Mouse (Mus musculus): ENCODE data around the gene Eppin. TPM values are rescaled to one million over a fixed set of nuclear protein-coding genes. Genes with fewer than 3 reads are reported as not detected.

Gene Eppin
- polyA plus RNA-seq (2017; shearing (Covaris generic)): not detected

DNA sequence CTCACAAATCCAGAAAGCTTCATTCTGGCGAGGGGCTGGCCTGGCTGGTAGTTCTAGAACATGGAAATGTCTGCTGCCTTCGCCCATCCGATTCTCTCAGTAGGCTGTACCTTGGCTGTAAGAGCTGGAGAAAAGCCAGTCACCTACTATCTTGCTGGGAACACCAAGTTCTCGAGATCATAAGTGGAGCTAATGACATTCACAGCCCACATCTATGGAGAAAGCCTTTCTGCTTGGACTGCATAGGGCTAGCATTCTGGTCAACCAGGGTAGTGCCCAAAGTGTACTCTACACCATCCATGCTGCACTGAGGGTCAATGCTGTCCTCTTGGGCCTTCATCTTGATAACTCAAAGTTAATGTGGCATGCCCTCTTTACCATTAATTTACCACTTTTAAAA lies at the start of gene Eppin:
TSS of gene Eppin (minus strand) at position 101 of the 400 bp plus-strand sequence.

DNA sequence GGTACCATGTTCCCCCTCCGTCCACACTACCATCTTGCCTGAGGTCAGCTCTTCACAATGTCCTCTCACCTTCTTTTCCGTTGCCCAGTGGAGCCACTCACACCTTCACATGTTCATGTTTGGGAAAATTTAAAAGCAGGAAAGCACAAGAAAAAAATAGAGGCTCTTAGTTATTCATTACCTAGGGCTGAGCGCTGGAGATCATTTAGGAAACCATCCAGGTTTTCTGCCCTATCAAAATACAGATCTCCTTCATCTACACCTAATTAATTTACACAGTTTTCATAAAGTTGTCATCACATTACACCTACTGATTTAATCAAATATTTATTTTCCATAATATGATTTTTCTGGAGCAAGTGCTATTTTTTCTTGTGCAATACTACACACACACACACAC lies 45.3 kb upstream of the Eppin start, which contains the start of gene Wfdc16:
TSS of gene Wfdc16 (minus strand) at position 101 of the 400 bp plus-strand sequence.

DNA sequence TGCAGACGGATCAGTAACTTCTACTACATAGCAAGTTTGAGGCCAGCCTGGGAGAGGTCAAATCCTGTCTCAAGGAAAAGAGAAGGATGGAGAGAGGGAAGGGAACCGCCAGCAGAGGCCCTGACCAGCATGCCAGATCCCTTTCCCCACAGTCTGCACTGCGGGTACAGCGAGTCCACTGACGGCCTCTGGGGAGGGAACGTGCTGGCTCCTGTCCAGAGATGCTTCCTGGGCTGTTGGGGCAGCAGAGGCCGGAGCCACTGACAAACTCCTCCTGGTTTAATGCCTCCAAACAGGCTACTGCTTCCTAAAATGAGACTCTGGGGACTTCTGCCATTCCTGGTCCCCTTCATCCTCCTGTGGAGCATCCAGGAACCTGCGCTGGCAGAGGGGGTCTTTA lies 20.1 kb upstream of the Eppin start, which contains the start of the genes Wfdc6b and Wfdc8:
TSS of gene Wfdc6b (plus strand) at position 52 of the 400 bp plus-strand sequence.
TSS of gene Wfdc8 (minus strand) at position 156 of the 400 bp plus-strand sequence.

DNA sequence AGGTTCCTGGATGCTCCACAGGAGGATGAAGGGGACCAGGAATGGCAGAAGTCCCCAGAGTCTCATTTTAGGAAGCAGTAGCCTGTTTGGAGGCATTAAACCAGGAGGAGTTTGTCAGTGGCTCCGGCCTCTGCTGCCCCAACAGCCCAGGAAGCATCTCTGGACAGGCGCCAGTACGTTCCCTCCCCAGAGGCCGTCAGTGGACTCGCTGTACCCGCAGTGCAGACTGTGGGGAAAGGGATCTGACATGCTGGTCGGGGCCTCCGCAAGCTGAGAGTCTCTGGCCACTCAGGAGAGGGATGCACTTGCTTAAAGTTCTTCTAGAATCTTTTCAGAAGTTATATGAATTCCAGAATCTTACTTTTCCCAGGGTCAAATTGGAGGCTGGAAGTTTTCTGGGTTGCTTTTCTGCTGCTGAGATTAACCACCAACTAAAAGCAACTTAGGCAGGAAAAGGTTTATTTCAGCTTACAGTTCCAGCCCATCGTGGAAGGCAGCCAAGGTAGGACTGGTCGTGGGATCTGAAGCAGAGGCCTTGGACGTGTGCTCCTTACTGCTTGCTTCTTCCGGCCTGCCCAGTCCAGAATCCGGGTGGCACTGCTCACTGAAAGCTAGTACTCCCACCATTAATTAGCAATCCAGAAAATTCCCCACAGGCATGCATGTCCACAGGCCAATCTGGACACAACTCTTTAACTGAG lies 8.2 kb downstream of the Eppin start, which contains the start of gene Wfdc6a:
TSS of gene Wfdc6a (minus strand) at position 423 of the 701 bp plus-strand sequence.

DNA sequence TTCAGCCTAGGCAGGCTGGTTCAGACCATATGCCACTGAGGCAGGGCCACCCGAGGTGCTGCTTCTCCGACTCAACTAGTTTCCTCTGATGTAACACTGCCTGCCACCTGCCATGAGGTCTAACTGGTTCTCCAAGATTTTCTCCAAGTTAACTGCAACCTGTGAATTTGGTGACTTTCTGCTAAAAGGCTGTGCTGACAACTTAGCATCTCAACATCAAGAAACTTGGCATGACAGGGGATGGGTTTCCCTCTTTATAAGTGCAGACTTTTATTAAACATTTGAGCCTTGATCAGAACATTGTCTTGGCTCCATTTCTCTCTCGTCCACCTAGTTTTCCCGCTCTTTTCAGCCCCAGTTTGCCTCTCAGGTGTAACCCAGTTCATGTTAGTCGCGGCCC lies 20.0 kb downstream of the Eppin start, which contains the start of gene Spint3:
TSS of gene Spint3 (minus strand) at position 101 of the 400 bp plus-strand sequence.

DNA sequence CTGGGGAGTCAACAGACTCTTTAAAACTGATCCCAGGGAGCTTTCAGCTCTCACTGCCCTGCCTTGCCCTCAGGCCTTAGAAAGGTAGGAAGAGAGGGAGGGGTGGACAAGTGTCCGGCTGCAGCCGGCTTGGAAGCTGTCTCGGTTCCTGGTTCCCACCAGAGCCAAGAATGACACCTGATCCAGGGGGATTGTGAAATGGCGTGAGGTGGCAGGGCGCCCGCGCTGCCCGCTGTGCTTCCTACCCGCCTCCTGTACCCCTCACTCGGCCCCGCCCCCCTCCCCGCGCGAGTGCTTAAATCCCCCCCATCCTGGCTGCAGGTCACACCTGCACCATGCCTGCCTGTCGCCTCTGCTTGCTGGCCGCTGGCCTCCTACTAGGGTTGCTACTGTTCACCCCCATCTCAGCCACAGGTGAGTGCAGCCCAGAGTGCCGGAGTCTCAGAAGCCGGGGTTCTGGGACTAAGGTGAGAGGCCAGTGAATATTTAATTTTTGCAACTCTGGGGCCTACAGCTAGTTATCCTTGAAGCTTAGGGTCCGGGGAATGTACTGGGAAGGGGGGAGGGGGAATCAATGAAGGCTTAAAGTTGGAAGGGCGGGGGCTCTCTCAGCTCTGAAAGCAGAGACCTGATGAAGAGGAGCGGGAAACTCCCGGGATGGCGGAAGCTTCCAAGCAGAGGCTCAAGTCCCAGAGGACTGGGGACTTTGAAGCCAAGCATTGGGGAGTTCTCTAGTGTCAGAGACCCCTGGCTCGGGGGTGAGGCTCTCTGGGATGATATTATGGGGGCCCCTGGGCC lies 30.8 kb downstream of the Eppin start, which contains the start of gene Wfdc2:
TSS of gene Wfdc2 (plus strand) at position 23 of the 798 bp plus-strand sequence.

Other genes with a start within 250 kb of the Eppin start
- 4.8 TPM for gene Slpi, start 204.5 kb downstream of the Eppin start, polyA plus RNA-seq (2017; shearing (Covaris generic))
- not detected for gene Rbpjl, start 190.5 kb downstream of the Eppin start, polyA plus RNA-seq (2017; shearing (Covaris generic))
- gene Matn4, start 188.4 kb downstream of the Eppin start, polyA plus RNA-seq (2017; shearing (Covaris generic)): not detected
- 17.7 TPM for gene Sdc4, start 149.7 kb downstream of the Eppin start, polyA plus RNA-seq (2017; shearing (Covaris generic))
- 97.5 TPM for gene Sys1, start 136.6 kb downstream of the Eppin start, polyA plus RNA-seq (2017; shearing (Covaris generic))
- gene Gm20458, start 132.6 kb downstream of the Eppin start, polyA plus RNA-seq (2017; shearing (Covaris generic)): 14.2 TPM
- gene Trp53tg5, start 119.9 kb downstream of the Eppin start, polyA plus RNA-seq (2017; shearing (Covaris generic)): 0.25 TPM
- gene Dbndd2, start 107.5 kb downstream of the Eppin start, polyA plus RNA-seq (2017; shearing (Covaris generic)): 2.7 TPM
- gene Pigt, start 96.1 kb downstream of the Eppin start, polyA plus RNA-seq (2017; shearing (Covaris generic)): 34.1 TPM
- gene Wfdc2, start 31.2 kb downstream of the Eppin start, polyA plus RNA-seq (2017; shearing (Covaris generic)): 6.7 TPM
- gene Spint3, start 20.1 kb downstream of the Eppin start, polyA plus RNA-seq (2017; shearing (Covaris generic)): not detected
- not detected for gene Wfdc6a, start 8.1 kb downstream of the Eppin start, polyA plus RNA-seq (2017; shearing (Covaris generic))
- not detected for gene Wfdc6b, start 19.9 kb upstream of the Eppin start, polyA plus RNA-seq (2017; shearing (Covaris generic))
- not detected for gene Wfdc8, start 20.0 kb upstream of the Eppin start, polyA plus RNA-seq (2017; shearing (Covaris generic))
- not detected for gene Wfdc16, start 45.2 kb upstream of the Eppin start, polyA plus RNA-seq (2017; shearing (Covaris generic))
- gene Wfdc10, start 62.5 kb upstream of the Eppin start, polyA plus RNA-seq (2017; shearing (Covaris generic)): not detected
- not detected for gene Wfdc9, start 63.0 kb upstream of the Eppin start, polyA plus RNA-seq (2017; shearing (Covaris generic))
- not detected for gene Wfdc11, start 80.5 kb upstream of the Eppin start, polyA plus RNA-seq (2017; shearing (Covaris generic))
- not detected for gene Wfdc13, start 91.5 kb upstream of the Eppin start, polyA plus RNA-seq (2017; shearing (Covaris generic))
- gene Spint4, start 104.9 kb upstream of the Eppin start, polyA plus RNA-seq (2017; shearing (Covaris generic)): not detected
- gene Spint5, start 121.7 kb upstream of the Eppin start, polyA plus RNA-seq (2017; shearing (Covaris generic)): not detected
- 0.11 TPM for gene Wfdc3, start 152.3 kb upstream of the Eppin start, polyA plus RNA-seq (2017; shearing (Covaris generic))
- gene Dnttip1, start 152.4 kb upstream of the Eppin start, polyA plus RNA-seq (2017; shearing (Covaris generic)): 67.0 TPM
- 4.3 TPM for gene Ube2c, start 176.3 kb upstream of the Eppin start, polyA plus RNA-seq (2017; shearing (Covaris generic))
- not detected for gene Tnnc2, start 186.4 kb upstream of the Eppin start, polyA plus RNA-seq (2017; shearing (Covaris generic))
- gene Snx21, start 192.2 kb upstream of the Eppin start, polyA plus RNA-seq (2017; shearing (Covaris generic)): 5.7 TPM
- 39.1 TPM for gene Acot8, start 211.3 kb upstream of the Eppin start, polyA plus RNA-seq (2017; shearing (Covaris generic))
- gene Zswim3, start 211.5 kb upstream of the Eppin start, polyA plus RNA-seq (2017; shearing (Covaris generic)): 6.1 TPM
- 21.3 TPM for gene Zswim1, start 229.1 kb upstream of the Eppin start, polyA plus RNA-seq (2017; shearing (Covaris generic))
- gene Spata25, start 234.9 kb upstream of the Eppin start, polyA plus RNA-seq (2017; shearing (Covaris generic)): not detected
- gene Ctsa, start 239.3 kb upstream of the Eppin start, polyA plus RNA-seq (2017; shearing (Covaris generic)): 167 TPM
- gene Neurl2, start 239.9 kb upstream of the Eppin start, polyA plus RNA-seq (2017; shearing (Covaris generic)): 1.8 TPM